Mouse (Mus musculus) megakaryocyte, embryonic 14.5 days (primary cell): ENCODE measurements around the gene Srebf1. TPM values are rescaled to one million over a fixed set of nuclear protein-coding genes. Genes with fewer than 3 reads are reported as not detected.

Source experiments
- H3K27me3 ChIP-seq: replicated peaks from 2 replicates; pipeline ENCODE3; 2012; ENCODE audit warnings: inconsistent platforms
- H3K36me3 ChIP-seq: replicated peaks from 2 replicates; pipeline ENCODE3; 2012; ENCODE audit warnings: low read length, inconsistent platforms, mixed read lengths
- H3K4me1 ChIP-seq: 2 replicates; pipeline ENCODE4 v1.6.1; 2012; ENCODE audit warnings: inconsistent platforms
- H3K4me3 ChIP-seq: replicated peaks from 2 replicates; pipeline ENCODE3; 2012; ENCODE audit warnings: moderate library complexity, mild to moderate bottlenecking, inconsistent platforms
- H3K9me3 ChIP-seq: 2 replicates; pipeline ENCODE4 v1.6.1; 2012; ENCODE audit warnings: inconsistent platforms
- FLI1 ChIP-seq: IDR thresholded peaks from 2 replicates; pipeline ENCODE4 v1.6.1; 2012; ENCODE audit warnings: low read length, inconsistent platforms, mixed read lengths
- GATA1 ChIP-seq: IDR thresholded peaks from 3 replicates; pipeline ENCODE4 v1.6.1; 2012; ENCODE audit warnings: mixed read lengths, low read length, inconsistent platforms, borderline replicate concordance
- polyA plus RNA-seq: library from polyadenylated mRNA; stranded (reverse); fragments of >175 nt; gene quantifications from 2 replicates; pipeline ENCODE4 v1.2.3, GENCODE M21; 2012; ENCODE audit warnings: low replicate concordance; ENCODE audit not compliant: insufficient read depth

The Srebf1 gene
- polyA plus RNA-seq, 1 experiment: 138 TPM

- TF ChIP-seq FLI1 (no peak), GATA1 (no peak)
- Histone ChIP-seq H3K36me3 (peaks cover 96% of the 10 kb centered on the region), H3K9me3 (no peaks in the 10 kb centered on the region), H3K4me3 (no peak overlapping the region), H3K27me3 (no peaks in the 10 kb centered on the region), H3K4me1 (peaks cover 88% of the 10 kb centered on the region)
These were observed 62.4 kb downstream of the Srebf1 start for GRCm38 (mm10) chr11:60159955-60160354.

- no peak overlapping the region for H3K4me3 ChIP-seq
- H3K9me3 ChIP-seq: no peaks in the 10 kb centered on the region
- peaks cover 83% of the 10 kb centered on the region for H3K4me1 ChIP-seq
- no peaks in the 10 kb centered on the region for H3K27me3 ChIP-seq
- H3K36me3 ChIP-seq: peaks cover 96% of the 10 kb centered on the region
- TF ChIP-seq FLI1 (no peak), GATA1 (no peak)
These were observed 64.1 kb downstream of the Srebf1 start for GRCm38 (mm10) chr11:60158271-60158670.

GRCm38 (mm10) chr11:60155690-60156089, 66.7 kb downstream of the Srebf1 start:
- H3K27me3 ChIP-seq: no peaks in the 10 kb centered on the region
- H3K36me3 ChIP-seq: peaks cover 94% of the 10 kb centered on the region
- H3K4me3 ChIP-seq: no peak overlapping the region
- peaks cover 74% of the 10 kb centered on the region for H3K4me1 ChIP-seq
- no peak for TF ChIP-seq GATA1
- TF ChIP-seq FLI1: no peak
- no peaks in the 10 kb centered on the region for H3K9me3 ChIP-seq

- Histone ChIP-seq H3K36me3 (peaks cover 94% of the 10 kb centered on the region), H3K27me3 (no peaks in the 10 kb centered on the region), H3K4me3 (peak overlapping the region; percentile 9), H3K9me3 (no peaks in the 10 kb centered on the region), H3K4me1 (peaks cover 74% of the 10 kb centered on the region)
- TF ChIP-seq FLI1: no peak
- TF ChIP-seq GATA1: no peak
These were observed 68.4 kb downstream of the Srebf1 start for GRCm38 (mm10) chr11:60153936-60154335.

GRCm38 (mm10) chr11:60152339-60152738, 70.0 kb downstream of the Srebf1 start:
- peaks cover 74% of the 10 kb centered on the region for H3K4me1 ChIP-seq
- H3K36me3 ChIP-seq: peaks cover 94% of the 10 kb centered on the region
- H3K4me3 ChIP-seq: no peak overlapping the region
- H3K27me3 ChIP-seq: no peaks in the 10 kb centered on the region
- no peaks in the 10 kb centered on the region for H3K9me3 ChIP-seq
- TF ChIP-seq FLI1: no peak
- no peak for TF ChIP-seq GATA1

- Histone ChIP-seq H3K4me3 (no peak overlapping the region), H3K4me1 (peaks cover 83% of the 10 kb centered on the region), H3K9me3 (no peaks in the 10 kb centered on the region), H3K36me3 (peaks cover 97% of the 10 kb centered on the region), H3K27me3 (no peaks in the 10 kb centered on the region)
- TF ChIP-seq FLI1 (no peak), GATA1 (no peak)
These were observed 71.7 kb downstream of the Srebf1 start for GRCm38 (mm10) chr11:60150677-60151076.

Other genes starting within 250 kb of the Srebf1 start
- gene Pemt, start 176.1 kb downstream of the Srebf1 start, polyA plus RNA-seq: 28.0 and 36.3 TPM in 2 replicates
- gene Rai1, start 117.6 kb downstream of the Srebf1 start, polyA plus RNA-seq: 46.9 and 62.9 TPM in 2 replicates
- 9.4 and 30.4 TPM in 2 replicates for gene Tom1l2, start 130.3 kb upstream of the Srebf1 start, polyA plus RNA-seq
- gene Drc3, start 130.7 kb upstream of the Srebf1 start, polyA plus RNA-seq: not detected in 2 replicates
- gene Gid4, start 194.6 kb upstream of the Srebf1 start, polyA plus RNA-seq: 7.1 and 18.8 TPM in 2 replicates
- 19.4 and 40.7 TPM in 2 replicates for gene Atpaf2, start 195.9 kb upstream of the Srebf1 start, polyA plus RNA-seq
- 36.8 and 100 TPM in 2 replicates for gene Drg2, start 232.0 kb upstream of the Srebf1 start, polyA plus RNA-seq
- gene Myo15, start 246.8 kb upstream of the Srebf1 start, polyA plus RNA-seq: not detected in 2 replicates